Mouse (Mus musculus) midbrain, embryonic 16.5 days (tissue): ENCODE data around the gene I830077J02Rik. TPM values are rescaled to one million over a fixed set of nuclear protein-coding genes. Genes with fewer than 3 reads are reported as not detected.
"Not testable (repeated sequence)": the region's sequence is repeated elsewhere in the genome, so short reads cannot be mapped to it uniquely, and the experiment has no call there.

ENCODE experiments used
- ATAC-seq: fragments of 200-750 bp; cut with Nextera tagmentation; 2 replicates; pipeline ENCODE4 v1.8.0; 2017; ENCODE audit warnings: moderate TSS enrichment
- H3K27ac ChIP-seq: fragments of 300-500 bp; sonication (generic); 2 replicates; pipeline ENCODE4 v1.5.1; 2014; ENCODE audit warnings: mild to moderate bottlenecking, low read length, mixed read lengths
- H3K27me3 ChIP-seq: fragments of 300-500 bp; sonication (generic); 2 replicates; pipeline ENCODE4 v1.6.1; 2014; ENCODE audit warnings: low read depth, low read length, mixed read lengths; ENCODE audit not compliant: control insufficient read depth, insufficient read depth
- H3K36me3 ChIP-seq: fragments of 300-500 bp; sonication (generic); 2 replicates; pipeline ENCODE4 v1.6.1; 2014; ENCODE audit warnings: mild to moderate bottlenecking, low read length, moderate library complexity, mixed read lengths; ENCODE audit not compliant: control insufficient read depth, insufficient read depth
- H3K4me1 ChIP-seq: fragments of 300-500 bp; sonication (generic); 2 replicates; pipeline ENCODE4 v1.6.1; 2014; ENCODE audit warnings: mild to moderate bottlenecking, low read length, mixed read lengths; ENCODE audit not compliant: control insufficient read depth, insufficient read depth
- H3K4me2 ChIP-seq: fragments of 300-500 bp; sonication (generic); 2 replicates; pipeline ENCODE4 v1.6.1; 2014; ENCODE audit warnings: mild to moderate bottlenecking, low read length, mixed read lengths
- H3K4me3 ChIP-seq: fragments of 300-500 bp; sonication (generic); 2 replicates; pipeline ENCODE4 v1.5.1; 2014; ENCODE audit warnings: low read depth, mild to moderate bottlenecking, low read length, moderate library complexity, mixed read lengths
- H3K9ac ChIP-seq: fragments of 300-500 bp; sonication (generic); 2 replicates; pipeline ENCODE4 v1.6.1; 2014; ENCODE audit warnings: low read depth, low read length, mixed read lengths
- H3K9me3 ChIP-seq: fragments of 300-500 bp; sonication (generic); replicated peaks from 2 replicates; pipeline ENCODE4 v1.6.1; 2014; ENCODE audit warnings: mild to moderate bottlenecking, low read length, mixed read lengths; ENCODE audit not compliant: control insufficient read depth, poor library complexity, severe bottlenecking
- WGBS: fragments of 180-500 bp; shearing (Covaris S2); extraction: QIAGEN DNeasy Blood & Tissue Kit; methylation state at CpG from one replicate; pipeline ENCODE4 v1.1.7; 2014; 5-methylcytosine and 5-hydroxymethylcytosine counted together
- polyA plus RNA-seq: library from polyadenylated mRNA; unstranded; fragments of >200 nt; fragmentation: Nextera tagmentation; extraction: Ambion mirVana; gene quantifications from 2 replicates; pipeline ENCODE4 v1.2.1, GENCODE M21; 2015

I830077J02Rik gene
- polyA plus RNA-seq, 1 experiment from 2014 or later = 0.30 TPM

GRCm38 (mm10) chr3:105928195-105928569 lies 4.3 kb downstream of the I830077J02Rik start:
- Histone ChIP-seq H3K9ac (no peak overlapping the region), H3K4me3 (no peak overlapping the region), H3K4me1 (no peaks in the 10 kb centered on the region), H3K4me2 (no peak overlapping the region), H3K9me3 (no peaks in the 10 kb centered on the region), H3K36me3 (no peaks in the 10 kb centered on the region), H3K27me3 (no peaks in the 10 kb centered on the region), H3K27ac (no peak overlapping the region)
- no peak for ATAC-seq
- WGBS = 81% methylated on average over 3 of the region's 3 CpGs

- no peaks in the 10 kb centered on the region for H3K36me3 ChIP-seq
- no peak overlapping the region for H3K27ac ChIP-seq
- no peak overlapping the region for H3K9ac ChIP-seq
- 81% methylated on average over 7 of the region's 7 CpGs for WGBS
- H3K4me3 ChIP-seq = no peak overlapping the region
- H3K9me3 ChIP-seq = no peaks in the 10 kb centered on the region
- ATAC-seq = no peak
- H3K27me3 ChIP-seq = no peaks in the 10 kb centered on the region
- H3K4me2 ChIP-seq = no peak overlapping the region
- H3K4me1 ChIP-seq = no peaks in the 10 kb centered on the region
These were observed 4.8 kb downstream of the I830077J02Rik start for GRCm38 (mm10) chr3:105927561-105928194.

- Histone ChIP-seq H3K36me3 (no peaks in the 10 kb centered on the region), H3K27ac (no peak overlapping the region), H3K9ac (no peak overlapping the region), H3K4me2 (no peak overlapping the region), H3K9me3 (no peaks in the 10 kb centered on the region), H3K4me3 (no peak overlapping the region), H3K27me3 (no peaks in the 10 kb centered on the region), H3K4me1 (no peaks in the 10 kb centered on the region)
- 84% methylated on average over 9 of the region's 9 CpGs for WGBS
- no peak for ATAC-seq
These were observed 7.8 kb downstream of the I830077J02Rik start for GRCm38 (mm10) chr3:105924616-105925015.

GRCm38 (mm10) chr3:105921959-105922358 lies 10.5 kb downstream of the I830077J02Rik start:
- H3K27me3 ChIP-seq = no peaks in the 10 kb centered on the region
- no peak overlapping the region for H3K9ac ChIP-seq
- no peak overlapping the region for H3K4me2 ChIP-seq
- H3K4me1 ChIP-seq = no peaks in the 10 kb centered on the region
- H3K9me3 ChIP-seq = no peaks in the 10 kb centered on the region
- no peak overlapping the region for H3K4me3 ChIP-seq
- WGBS = 85% methylated on average over 2 of the region's 2 CpGs
- H3K27ac ChIP-seq = no peak overlapping the region
- H3K36me3 ChIP-seq = no peaks in the 10 kb centered on the region
- ATAC-seq = no peak

GRCm38 (mm10) chr3:105920743-105921142 lies 11.7 kb downstream of the I830077J02Rik start:
- H3K4me3 ChIP-seq, H3K27me3 ChIP-seq, ATAC-seq, H3K9ac ChIP-seq, H3K9me3 ChIP-seq, H3K4me2 ChIP-seq, H3K4me1 ChIP-seq, H3K36me3 ChIP-seq, H3K27ac ChIP-seq: not testable (repeated sequence)

GRCm38 (mm10) chr3:105918355-105918745 lies 14.1 kb downstream of the I830077J02Rik start:
- Histone ChIP-seq H3K27ac (no peak overlapping the region), H3K36me3 (no peaks in the 10 kb centered on the region), H3K4me3 (no peak overlapping the region), H3K4me2 (no peak overlapping the region), H3K4me1 (no peaks in the 10 kb centered on the region), H3K9me3 (no peaks in the 10 kb centered on the region), H3K9ac (no peak overlapping the region), H3K27me3 (no peaks in the 10 kb centered on the region)
- 79% methylated on average over 3 of the region's 3 CpGs for WGBS
- no peak for ATAC-seq

GRCm38 (mm10) chr3:105917656-105918354 lies 14.7 kb downstream of the I830077J02Rik start:
- no peaks in the 10 kb centered on the region for H3K27me3 ChIP-seq
- H3K9ac ChIP-seq = no peak overlapping the region
- no peak for ATAC-seq
- 68% methylated on average over 10 of the region's 10 CpGs for WGBS
- no peaks in the 10 kb centered on the region for H3K4me1 ChIP-seq
- H3K36me3 ChIP-seq = no peaks in the 10 kb centered on the region
- H3K9me3 ChIP-seq = no peaks in the 10 kb centered on the region
- H3K4me3 ChIP-seq = no peak overlapping the region
- no peak overlapping the region for H3K27ac ChIP-seq
- H3K4me2 ChIP-seq = no peak overlapping the region

- H3K27ac ChIP-seq, H3K4me2 ChIP-seq, H3K9me3 ChIP-seq, H3K4me1 ChIP-seq, H3K27me3 ChIP-seq, ATAC-seq, H3K9ac ChIP-seq, H3K4me3 ChIP-seq, H3K36me3 ChIP-seq: not testable (repeated sequence)
These were observed 16.0 kb downstream of the I830077J02Rik start for GRCm38 (mm10) chr3:105916455-105916854.

GRCm38 (mm10) chr3:105915281-105915680 lies 17.2 kb downstream of the I830077J02Rik start:
- ATAC-seq = no peak
- H3K4me3 ChIP-seq = no peak overlapping the region
- H3K9me3 ChIP-seq = no peaks in the 10 kb centered on the region
- no peak overlapping the region for H3K27ac ChIP-seq
- no peak overlapping the region for H3K9ac ChIP-seq
- no peak overlapping the region for H3K4me2 ChIP-seq
- 47% methylated on average over 1 of the region's 1 CpGs for WGBS
- no peaks in the 10 kb centered on the region for H3K4me1 ChIP-seq
- no peaks in the 10 kb centered on the region for H3K27me3 ChIP-seq
- H3K36me3 ChIP-seq = no peaks in the 10 kb centered on the region
